Mouse (Mus musculus): ENCODE measurements at regions not wholly inside any gene's neighbourhood (a gene's known extent, or its start where the extent isn't known, plus 50 kb on each side); places are given as distances from the start of the nearest gene placed in this dataset.
"Not testable (repeated sequence)": the region's sequence is repeated elsewhere in the genome, so short reads cannot be mapped to it uniquely, and the experiment has no call there.

DNA sequence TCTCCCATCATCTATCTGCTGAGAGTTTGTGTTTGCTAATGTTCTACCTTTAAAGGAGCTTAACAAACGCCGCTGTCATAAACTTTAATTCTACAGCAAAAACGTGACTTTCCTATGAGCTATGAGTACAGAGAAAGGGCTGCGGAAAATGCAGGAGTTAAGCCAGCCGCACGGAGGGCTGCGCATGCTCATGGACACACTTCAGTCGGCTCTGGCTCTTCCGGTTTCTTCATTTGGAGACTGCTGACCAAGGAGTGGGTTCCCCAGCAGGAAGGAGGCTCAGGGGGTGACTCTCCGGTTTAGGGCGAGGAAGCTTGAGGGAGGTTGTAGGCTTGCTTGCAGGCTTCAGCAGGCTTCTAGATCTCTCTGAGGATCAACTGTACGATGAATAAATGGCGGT is 59.3 kb downstream of the Sox2 start:
- no peak for DNase-seq

DNA sequence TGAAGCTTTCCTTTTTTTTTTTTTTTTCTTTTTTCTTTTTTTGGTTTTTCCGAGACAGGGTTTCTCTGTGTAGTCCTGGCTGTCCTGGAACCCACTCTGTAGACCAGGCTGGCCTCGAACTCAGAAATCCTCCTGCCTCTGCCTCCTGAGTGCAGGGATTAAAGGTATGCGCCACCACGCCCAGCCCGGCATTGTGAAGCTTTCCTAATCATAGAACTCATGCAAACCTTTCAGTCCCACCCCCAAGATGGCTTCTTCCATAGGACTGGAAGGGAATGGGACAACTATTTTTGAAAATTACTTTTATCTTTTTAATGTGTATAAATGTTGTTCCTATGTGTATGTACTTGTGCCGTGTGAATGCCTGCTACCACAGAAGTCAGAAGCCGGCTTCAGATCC is 61.9 kb downstream of the Sox2 start:
- DNase-seq: not testable (repeated sequence)

DNA sequence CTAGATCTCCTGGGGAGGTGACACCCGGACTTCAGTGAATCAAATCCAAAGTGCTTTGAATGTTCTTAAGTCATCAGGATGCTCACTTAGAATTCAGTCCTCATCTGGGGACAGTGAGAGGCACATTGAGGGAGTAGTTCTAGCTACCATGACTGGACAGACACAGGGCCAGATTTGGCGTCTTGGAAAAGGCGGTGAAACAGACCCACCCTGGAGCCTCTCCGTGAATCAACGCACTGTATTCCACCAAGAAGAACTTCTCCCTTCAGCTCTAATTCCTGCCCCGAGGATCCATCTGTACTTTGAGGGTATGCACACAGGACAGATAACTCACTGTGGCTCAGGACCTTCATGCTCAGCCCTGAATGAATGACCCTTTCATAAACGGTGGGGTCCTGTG is 72.3 kb downstream of the Sox2 start:
- no peak for DNase-seq

DNA sequence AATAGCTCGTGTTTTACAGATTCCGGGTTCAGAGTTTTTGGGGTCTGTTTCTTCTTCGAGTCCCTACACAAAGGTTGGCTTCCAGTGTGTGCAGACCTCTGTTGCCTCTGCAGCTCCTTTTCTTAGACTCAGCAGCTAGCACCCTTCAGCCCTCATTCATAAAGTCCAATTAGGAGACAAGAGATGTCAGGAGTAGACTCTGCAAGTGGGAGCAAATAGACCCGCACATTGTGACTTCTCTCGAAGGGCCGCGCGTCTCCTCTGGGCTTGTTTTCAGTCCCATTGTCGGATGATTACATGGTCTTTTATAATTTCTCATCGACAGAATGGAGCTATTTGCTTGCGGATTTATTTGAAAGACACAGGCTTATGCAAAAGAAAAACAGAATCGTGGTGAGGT is 76.8 kb downstream of the Sox2 start:
- no peak for DNase-seq

DNA sequence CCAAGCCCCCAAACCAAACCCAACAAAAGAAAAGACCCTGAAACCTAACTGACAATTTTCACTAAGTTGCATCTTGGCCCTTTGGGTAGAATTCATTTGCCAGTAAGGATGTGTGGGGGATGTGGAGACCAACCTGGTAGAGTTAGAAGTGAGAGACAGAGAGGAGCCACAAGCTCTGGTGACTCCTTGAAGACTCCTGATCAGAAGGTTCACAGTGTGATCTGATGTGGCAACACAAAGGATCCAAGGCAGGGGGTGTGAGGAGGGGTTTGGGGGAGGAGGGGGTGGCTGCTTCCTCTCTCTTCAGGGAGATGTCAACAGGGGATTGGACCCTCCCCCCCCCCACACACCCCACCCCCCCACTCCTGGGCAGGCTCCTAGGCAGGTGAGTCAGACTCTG is 78.1 kb downstream of the Sox2 start:
- DNase-seq: no peak

DNA sequence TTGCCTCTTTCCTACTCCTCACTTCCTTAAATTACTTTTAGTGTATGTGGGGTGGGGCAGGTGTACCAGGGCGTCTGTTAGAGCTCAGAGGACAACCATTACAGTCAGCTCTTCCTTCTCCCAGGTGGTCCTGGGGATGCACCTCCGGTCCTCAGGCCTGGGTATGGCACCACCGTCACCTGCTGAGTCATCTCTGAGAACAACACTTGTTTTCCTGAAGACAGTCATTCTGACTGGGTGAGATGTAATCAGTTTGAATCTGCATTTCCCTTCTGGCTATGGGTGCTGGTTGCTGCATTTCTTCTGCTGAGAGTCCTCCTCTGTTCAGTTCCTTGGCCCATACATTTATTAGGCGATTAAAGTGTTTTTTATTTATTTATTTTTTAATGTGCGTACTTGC is 84.8 kb downstream of the Sox2 start:
- DNase-seq: no peak

DNA sequence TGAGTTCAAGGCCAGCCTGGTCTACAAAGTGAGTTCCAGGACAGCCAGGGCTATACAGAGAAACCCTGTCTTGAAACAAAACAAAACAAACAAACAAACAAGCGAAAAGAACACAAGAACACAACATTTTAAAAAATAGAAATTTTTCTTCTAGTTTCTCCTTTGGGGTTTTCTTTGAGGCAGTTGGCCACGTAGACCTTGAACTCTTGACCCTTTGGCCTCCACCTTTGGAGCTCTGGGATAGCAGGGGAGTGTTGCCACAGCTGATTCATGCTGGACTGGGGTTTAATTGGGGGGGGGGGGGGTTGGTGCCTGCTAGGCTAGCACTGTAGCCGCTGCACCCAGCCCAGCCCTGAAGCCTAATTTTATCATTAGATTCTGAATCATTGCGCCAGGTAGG is 87.8 kb downstream of the Sox2 start:
- no peak for DNase-seq

DNA sequence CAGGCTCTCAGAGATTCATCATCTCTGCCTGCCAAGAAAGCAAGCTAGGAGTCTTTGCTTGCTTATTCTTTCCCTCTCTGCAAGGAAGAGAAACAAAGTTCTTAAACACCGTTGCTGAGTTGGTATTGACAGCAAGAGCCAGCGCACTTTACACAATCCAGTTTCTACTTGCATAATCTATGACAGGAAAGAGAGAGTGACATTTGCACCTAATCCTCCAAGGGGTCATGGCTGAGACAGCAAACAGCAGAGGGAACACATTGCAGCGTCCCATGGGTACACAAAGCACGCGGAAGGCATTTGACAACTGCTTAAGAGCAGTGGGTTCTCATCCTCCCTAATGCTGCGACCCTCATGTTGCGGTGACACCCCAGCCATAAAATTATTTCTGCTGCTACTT is 88.7 kb downstream of the Sox2 start:
- DNase-seq: no peak

DNA sequence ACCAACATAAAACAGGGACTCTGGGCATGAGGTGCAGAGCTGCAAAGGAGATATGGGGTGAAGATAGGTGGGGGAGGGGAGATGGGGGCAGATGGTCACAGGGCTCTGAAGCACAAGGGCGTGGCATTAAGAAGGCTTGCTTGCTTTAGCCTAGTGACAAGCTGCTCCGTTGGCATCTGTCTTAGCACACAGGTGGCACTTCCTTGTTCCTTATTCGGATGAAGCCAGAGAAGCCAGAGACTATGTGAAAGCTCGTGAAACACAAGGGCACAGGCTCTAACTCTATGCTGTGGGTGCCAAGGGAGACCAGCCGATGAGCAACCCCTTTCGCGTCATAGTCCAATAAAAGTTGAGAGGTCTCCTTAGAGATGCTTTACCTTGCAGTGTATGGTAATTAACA is 89.5 kb downstream of the Sox2 start:
- no peak for DNase-seq

DNA sequence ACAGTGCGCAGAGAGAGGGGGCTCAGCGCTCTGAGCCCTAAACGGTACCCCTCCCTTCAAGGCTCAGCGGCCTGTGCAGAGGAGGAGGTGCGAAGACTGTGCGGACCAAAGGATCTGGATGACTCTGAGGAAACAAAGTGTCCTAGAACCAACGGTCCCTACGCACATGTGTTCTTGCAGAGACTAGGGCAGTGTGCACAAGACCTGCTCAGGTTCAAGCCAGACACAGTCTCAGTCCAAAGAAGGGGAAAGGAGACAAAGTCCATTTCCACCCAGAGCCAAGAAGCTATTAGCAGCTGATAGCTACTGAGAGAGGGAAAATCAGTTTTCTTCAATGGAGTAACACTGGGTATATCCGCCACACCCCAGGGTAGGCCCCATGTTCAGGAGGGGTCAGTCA is 89.9 kb downstream of the Sox2 start:
- DNase-seq: no peak

DNA sequence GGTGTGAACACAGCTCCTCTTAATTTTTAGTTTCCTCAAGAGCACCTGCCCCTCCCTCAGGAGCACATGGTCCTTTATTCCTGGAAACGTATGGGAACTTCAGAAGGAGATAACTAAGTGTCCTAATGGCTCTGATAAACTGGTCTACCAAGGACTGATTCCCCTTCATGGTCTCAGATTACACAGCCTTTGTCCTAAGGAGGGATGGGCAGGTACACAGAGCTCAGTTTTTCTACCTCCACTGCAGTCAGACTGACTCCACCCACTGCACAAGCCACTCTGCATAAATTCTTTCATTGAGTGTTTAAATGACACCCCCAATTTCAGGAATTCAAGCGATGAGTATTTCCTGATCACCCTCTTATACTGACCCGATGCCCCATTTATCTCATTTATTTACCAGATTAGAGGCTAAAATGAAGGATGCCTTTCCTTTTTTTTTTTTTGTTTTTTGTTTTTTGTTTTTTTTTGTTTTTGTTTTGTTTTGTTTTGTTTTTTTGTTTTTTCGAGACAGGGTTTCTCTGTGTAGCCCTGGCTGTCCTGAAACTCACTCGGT is 95.1 kb downstream of the Sox2 start:
- no peak for DNase-seq

DNA sequence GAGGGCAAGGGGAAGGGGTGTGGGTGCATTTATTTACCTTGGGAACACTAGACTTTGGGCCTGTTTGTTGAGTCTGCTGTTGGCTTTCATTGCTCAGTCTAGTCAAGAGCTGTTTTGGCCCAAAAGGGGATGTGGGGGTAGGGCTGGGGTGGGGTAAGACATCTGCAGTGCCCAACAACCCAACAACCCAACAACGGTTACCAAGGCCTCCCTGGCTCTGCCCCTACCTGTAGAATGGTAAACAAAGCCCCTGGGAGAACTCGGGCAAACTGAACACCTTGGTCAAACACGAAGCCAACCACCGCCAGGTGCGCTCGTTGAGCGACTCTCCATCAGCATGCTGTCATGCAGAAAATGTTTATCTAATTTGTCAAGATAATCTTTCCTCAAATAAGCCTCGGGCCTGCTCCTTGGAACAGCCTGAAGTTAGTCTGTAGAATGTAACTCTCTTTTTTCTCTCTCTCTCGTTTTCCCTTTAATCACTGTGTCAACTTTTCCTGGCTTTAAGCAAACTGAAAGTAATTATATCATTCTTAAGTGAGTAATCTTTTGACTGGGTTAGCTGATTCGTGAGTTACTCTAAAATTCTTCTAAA is 97.4 kb downstream of the Sox2 start:
- DNase-seq: no peak

DNA sequence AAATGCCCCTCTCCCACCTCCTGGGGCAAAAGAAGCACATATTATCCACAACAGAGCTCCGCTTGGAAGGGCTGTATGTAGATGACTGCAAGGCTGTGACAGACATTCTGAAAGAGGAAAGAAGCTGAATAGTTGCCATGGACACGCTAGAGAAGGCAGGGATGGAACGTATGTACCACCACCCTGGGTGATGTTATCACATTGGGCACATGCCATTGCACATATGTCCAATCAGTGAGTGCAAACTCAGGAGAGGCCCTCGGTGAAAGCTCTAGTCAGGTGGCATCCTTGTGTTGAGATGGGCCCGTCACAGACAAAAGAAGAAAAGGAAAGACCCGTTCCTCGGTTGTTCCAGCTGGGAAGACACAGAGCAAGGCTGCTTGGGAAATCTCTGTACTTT is 99.8 kb downstream of the Sox2 start:
- DNase-seq: no peak

DNA sequence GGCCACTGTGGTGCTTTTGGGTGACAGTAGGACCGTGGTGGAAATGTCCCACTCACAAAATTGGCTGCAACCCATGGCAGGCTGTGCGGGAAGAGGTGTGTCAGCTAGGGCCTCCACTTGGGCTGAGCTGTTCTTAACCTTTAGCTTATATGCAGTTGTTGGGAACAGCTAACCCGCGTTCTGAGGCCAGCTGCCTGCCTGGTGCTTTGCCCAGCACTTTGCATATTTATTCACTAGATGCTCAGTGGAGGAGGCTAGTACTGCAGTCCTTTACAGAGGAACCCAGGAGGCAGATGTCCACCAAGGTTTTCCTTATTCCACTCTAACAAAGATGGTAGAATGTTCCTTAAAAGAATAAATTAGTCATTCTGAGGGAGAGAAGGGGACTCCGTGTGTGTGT is 101.3 kb downstream of the Sox2 start:
- DNase-seq: no peak

DNA sequence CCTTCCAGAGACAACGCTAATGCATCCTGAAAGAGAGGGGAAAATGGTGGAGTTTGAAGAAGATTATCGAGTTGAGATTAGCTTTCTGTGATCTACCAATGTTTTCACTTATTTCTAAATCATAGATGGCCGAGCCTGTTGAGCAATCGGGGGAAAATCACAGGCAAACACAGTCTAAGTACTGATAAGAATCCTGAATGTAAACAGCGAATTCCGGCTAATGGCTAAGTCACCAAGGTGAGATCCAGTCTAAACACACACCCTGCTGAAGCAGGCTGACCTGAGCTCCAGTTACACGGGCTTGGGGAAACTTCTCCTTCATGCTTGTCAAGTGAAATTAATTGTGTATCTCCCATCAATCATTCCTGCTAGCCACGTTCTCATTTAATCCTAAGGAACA is 103.4 kb downstream of the Sox2 start:
- no peak for DNase-seq

DNA sequence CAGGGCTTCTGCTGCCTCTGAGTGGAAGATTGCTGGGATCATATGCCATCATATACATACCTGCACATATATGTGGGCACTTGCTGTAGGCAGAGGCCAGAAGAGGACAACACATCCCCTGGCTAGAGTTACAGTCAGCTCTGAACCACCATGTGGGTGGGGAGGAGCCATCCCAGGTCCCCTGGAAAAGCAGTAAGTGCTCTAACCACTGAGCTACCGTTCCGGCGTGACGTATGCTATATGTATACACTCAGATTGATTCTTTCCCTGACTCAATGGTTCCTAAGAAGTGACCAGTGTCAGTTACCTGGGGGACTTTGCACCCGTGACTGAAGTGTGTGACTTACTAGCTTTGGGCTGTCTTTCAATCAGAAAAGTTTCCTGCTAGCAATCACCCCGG is 104.6 kb downstream of the Sox2 start:
- no peak for DNase-seq

DNA sequence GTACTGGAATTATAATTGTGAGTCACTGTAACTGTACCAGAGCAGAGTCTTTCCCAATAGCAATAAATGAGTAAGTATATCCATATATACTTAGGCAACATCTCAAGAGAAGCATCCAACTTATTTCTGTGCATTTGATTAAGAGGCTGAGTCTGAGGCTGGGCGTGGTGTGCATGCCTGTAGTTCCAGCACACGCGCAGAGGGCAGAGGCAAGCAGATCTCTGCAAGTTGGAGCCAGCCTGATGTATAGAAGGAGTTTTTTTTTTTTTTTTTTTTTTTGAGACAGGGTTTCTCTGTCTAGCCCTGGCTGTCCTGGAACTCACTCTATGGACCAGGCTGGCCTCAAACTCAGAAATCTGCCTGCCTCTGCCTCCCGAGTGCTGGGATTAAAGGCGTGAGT is 105.1 kb downstream of the Sox2 start:
- not testable (repeated sequence) for DNase-seq

DNA sequence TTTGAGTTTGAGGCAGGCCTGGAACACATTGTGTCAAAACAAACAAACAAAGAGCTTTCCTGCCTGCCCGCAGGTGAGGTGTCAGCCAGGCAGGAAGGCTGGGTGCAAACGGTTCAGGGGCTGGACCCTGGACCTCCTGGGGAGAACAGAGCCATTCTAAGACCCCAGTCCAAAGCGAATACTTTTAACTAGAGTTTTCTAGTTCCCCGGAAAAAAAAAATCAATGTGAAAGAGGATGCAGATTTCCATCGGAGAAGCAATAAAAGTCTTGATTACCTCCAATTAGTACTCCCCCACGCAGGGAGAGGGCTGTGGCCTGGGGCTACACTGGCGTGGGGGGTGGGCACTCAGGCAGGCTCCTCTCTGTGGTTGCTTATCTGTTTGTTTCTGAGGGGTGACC is 106.4 kb downstream of the Sox2 start:
- no peak for DNase-seq

DNA sequence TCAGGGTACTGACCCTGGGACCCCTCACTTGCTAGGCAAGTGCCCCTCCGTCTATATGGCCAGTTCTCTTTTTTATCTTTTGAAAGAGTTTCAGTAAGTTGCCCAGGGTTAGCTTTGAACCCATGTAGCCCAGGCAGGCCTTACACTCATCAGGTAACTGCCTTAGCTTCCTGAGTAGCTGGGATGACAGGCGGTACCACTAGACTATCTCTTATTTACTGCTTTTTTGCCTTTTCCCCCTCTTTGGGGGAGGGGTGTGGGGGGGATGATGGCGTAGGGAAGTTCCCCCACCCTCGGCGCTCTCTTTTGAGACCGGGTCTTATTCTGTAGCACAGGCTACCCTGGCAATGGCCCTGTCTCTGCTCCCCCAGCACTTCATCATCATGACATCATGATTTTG is 106.9 kb downstream of the Sox2 start:
- no peak for DNase-seq

DNA sequence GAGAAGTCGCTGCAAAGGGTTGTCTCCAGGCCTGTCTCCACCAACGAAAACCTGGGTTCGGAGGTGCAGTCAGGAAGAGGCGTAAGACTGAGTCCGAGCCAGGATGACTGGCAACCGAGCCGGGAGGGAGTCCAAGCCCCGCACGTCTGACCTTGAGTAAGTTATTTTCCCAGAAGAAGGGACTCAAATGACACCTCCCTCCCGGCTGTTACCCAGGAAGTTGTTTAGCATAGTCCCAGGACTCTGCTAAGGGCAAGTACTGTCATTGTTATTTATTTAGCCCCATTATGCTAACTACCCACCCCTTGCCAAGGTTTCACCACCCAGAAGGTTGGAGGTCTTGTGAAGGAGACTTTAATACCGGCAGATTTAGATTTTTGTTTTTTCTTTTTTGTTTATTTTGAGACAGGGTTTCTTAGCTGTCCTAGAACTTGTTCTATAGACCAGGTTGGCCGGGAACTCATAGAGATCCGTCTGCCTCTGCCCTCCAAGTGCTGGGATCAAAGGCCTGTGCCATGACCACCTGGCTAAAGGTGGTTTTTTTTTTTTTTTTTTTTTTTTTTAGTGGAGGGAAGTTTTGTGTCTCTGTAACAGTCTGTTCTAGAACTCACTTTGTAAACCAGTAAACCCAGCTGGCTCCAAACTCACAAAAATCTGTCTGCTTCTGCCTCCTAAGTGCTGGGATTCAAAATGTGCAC is 107.8 kb downstream of the Sox2 start:
- DNase-seq: peak; percentile 46

DNA sequence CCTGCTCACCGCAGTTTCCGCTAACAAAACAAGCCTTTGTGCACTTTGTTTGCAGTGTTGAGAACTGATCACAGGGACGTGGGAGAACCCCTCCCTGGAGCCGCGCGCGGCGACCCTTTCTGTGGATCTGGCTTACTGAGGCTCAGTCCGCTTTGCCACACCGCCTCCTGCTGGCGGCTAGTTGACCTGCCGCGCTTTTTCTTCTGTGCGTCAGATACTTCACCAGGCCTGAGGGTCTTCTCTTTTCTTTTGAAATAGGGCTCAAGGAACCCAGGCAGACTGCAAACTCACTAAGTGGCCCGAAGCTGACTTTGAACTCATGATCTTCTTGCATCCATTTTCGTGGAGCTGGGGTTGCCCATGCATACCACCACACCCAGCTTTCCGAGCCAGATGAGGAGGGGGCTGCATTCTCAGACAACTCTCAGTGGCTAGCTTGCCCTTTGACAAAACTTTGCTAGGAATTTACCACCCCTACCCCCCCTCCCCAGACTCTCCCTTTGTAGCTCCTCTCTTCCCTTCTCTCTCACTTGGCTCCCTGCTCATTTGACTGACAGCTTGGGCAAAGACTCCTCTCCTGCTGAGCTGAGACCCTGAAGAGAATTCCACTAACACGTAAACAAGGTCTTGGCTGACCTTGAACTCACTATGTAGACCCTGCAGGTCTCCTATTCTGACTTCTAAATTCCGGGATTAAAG is 109.9 kb downstream of the Sox2 start:
- no peak for DNase-seq

DNA sequence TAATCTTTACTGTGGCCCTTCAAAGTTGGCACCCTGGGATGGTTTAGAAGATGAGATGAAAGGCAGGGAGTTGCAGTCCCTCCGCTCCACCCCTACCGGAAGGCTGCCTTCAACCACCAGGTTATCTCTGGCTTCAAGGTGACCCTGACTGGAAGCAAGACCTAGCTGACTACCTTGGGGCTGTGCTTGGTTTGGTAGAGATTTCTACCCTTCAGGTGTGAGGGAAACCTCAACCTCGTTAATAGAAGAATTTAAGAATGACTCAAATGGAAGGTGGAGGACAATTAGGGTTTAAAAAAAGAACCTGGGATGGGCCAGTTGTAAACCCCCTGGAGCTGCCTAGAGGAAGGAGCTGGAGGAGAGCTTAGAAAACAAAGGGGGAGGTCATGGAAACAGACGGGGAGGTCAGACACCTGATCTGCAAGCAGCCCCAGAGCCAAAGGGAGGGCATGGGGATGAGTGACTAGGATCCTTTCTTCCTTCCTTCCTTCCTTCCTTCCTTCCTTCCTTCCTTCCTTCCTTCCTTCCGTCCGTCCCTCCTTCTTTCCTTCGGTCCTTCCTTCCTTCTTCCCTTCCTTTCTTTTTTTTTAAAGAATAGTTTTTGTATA is 111.1 kb downstream of the Sox2 start:
- DNase-seq: no peak

DNA sequence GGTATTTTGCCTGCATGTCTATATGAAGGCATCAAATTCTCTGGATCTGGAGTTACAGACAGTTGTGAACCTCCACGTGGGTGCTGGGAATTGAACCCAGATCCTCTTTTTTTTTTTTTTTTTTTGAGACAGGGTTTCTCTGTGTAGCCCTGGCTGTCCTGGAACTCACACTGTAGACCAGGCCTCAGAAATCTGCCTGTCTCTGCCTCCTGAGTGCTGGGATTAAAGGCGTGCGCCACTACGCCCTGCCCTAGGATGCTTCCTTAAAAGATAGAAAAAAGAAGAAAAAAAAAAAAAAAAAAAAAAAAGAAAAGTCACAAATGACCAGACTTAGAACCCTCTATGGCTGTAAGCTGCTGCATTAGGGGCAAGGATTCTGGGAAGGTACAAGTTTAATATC is 111.6 kb downstream of the Sox2 start:
- no peak for DNase-seq
